Mouse (Mus musculus) heart, adult 2 months (tissue): Measurements from ENCODE around the gene Tango6.

Experiments used
- CTCF ChIP-seq: fragments of 200-600 bp; IDR thresholded peaks from 2 replicates; pipeline ENCODE4 v1.8.1; 2022; ENCODE audit warnings: antibody characterized with exemption, mild to moderate bottlenecking, moderate library complexity
- POLR2A ChIP-seq: fragments of 200-500 bp; IDR thresholded peaks from 2 replicates; pipeline ENCODE4 v1.6.1; 2011; ENCODE audit warnings: mild to moderate bottlenecking, low read depth, low read length, control low read depth; ENCODE audit not compliant: insufficient read depth

GRCm38 (mm10) chr8:106774567-106775320, 91.9 kb downstream of the Tango6 start:
- no peak for TF ChIP-seq CTCF
- TF ChIP-seq POLR2A: no peak
